Mouse (Mus musculus) spleen, postnatal 14 days (tissue): Measurements from ENCODE around the gene Id3.
A peak's percentile ranks its signal among the peaks of the same experiment; 100 is the strongest.
"Not testable (repeated sequence)": the region's sequence is repeated elsewhere in the genome, so short reads cannot be mapped to it uniquely, and the experiment has no call there.

Experiments
- DNase-seq, 2 experiments: peaks; one replicate each; pipeline ENCODE4 v3.0.0; 2021 to 2022; ENCODE audit warnings: low spot score in 2 of 2

The Id3 gene

DNA sequence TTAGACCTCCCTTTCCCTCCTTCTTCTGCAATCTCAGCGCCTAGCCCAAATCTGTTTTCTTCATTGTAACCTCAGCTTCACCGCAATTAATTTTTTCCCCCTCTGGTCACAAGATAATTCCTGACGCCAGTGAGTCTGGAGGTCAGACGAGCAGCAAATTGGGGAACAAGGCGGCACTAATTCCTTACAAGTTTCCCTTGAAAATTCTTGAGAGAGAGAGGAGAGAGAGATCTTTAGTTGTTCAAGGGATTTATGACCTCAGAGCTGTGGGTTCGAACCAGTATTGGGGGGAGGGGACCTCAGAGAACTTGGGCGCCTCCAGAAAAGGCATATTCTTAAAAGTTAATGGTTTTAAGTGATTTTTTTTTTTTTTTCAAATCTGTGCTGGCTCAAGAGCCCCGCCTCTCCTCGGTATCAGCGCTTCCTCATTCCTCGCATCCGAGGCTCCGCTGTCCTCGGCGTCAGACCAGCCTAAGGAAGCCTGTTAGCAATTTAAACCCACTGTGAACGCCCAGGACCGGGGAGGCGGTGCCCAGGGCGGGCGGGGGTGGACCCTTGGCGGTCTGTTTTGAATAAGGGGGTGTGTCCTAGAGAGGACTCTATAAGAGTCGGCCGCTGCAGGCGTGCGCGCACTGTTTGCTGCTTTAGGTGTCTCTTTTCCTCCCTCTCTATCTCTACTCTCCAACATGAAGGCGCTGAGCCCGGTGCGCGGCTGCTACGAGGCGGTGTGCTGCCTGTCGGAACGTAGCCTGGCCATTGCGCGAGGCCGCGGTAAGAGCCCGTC lies at the start of gene Id3:
Gene Id3, plus strand, starts transcription at position 305 of the 784 bp plus-strand sequence.
- peak; percentile 72 to 80 for DNase-seq

DNA sequence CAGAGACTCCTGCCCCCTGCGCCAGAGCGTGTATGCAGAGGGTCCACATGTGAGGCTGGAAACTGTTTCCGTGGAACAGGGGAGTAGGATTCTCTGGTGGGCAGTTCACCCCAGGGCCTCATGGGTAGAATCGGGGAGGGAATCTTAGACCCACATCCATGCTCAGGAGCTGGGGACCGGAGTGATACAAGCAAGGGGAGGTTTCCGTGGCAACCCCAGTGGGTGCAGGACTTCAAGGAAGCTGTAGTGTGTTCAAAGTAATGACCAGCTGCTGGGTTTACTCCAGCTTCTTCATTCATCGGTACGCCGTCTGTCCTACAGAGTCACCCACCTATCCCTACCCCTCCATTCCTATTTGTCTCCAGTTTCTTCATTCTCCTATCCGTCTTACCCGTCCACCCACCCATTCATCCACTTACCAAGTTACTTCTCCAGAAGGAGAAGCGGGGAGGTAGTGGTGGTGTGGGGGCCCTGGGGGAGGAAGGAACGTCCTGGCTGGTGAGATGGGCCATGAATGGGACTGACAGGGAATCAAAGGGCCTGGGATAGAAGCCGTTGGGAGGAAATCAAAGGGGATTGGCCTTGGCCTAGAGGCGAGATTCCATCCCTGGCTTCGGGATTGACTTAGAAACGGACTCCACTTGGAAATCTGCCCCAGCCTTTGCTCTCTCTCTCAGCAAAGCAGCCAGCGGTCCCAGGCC lies 48.6 kb upstream of the Id3 start:
- no peak for DNase-seq

DNA sequence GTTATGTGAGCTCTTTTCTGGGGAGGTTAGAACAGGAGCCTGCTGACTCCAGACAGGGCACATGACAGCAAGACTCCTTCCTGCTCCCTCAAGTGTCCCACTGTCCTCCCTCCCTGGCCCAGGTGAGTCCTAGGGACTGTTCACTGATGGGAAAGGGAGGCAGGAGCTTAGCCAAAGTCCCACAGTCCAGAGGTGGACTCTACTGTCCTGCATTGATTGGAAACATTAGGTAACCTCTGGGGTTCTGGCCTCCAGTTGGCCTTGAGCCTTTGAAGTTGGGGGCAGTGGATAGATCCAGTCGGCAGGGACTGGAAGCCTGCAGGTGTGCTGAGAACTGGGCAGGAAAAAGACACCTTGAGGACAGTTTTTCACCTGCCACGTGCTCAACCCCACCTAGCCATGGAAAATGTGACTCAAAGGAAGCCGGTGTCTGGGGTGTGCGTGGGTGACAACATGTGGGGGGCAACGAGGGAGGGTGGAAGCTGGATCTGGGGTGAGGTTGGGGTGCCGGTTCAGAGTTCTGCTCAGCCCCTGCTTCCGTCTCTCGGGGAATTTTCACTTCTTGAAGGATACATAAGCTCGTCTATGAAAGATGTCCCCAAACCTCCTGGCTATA lies 47.7 kb upstream of the Id3 start:
- no peak for DNase-seq

DNA sequence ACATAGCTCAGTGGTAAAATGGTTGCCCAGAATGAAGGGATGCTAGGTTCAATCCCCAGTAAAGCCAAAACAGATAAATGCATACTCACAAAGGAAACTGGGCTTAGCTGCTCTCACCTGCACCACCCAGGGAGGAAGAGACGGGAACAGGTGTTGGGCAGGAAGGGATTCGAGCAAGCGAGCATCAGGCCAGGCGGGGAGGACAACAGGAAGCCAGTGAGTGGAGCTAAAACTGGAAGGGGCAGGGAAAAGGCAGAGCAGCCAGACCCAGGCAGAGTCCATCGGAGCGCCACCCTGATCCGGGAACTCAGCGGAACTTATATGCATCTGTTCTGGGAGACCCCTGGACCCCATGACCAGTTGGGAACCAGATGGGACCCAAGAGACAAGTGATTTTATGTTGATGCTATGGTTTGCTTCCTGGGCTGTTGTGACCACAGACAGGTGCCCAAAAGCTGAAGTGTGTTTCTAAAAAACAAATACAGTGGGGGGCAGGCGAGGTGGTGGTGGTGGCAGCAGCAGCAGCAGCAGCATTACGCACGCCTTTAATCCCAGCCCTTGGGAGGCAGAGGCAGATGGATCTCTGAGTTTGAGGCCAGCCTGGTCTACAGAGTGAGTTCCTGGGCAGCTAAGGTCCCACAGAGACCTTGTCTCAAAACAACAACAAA lies 46.7 kb upstream of the Id3 start:
- no peak for DNase-seq

DNA sequence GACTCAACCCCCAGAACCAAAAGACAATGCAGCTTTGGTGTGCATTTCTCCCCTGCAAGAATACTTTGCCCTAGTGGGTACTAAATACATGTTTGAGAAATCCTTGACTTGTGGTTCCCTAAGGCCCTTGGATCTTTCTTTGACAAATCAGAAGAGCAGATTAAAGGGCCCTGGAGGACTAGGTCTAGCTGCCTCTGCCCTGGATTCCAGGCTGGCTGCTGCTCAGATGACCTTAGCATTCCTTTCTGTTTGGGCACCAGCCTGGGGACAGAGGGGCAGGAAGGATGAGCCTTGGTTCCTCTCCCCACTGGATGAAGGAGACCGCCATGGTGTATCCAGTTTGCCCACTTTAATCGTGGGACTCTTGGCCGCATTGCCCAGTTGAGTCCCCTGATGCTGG lies 44.9 kb upstream of the Id3 start:
- no peak for DNase-seq

DNA sequence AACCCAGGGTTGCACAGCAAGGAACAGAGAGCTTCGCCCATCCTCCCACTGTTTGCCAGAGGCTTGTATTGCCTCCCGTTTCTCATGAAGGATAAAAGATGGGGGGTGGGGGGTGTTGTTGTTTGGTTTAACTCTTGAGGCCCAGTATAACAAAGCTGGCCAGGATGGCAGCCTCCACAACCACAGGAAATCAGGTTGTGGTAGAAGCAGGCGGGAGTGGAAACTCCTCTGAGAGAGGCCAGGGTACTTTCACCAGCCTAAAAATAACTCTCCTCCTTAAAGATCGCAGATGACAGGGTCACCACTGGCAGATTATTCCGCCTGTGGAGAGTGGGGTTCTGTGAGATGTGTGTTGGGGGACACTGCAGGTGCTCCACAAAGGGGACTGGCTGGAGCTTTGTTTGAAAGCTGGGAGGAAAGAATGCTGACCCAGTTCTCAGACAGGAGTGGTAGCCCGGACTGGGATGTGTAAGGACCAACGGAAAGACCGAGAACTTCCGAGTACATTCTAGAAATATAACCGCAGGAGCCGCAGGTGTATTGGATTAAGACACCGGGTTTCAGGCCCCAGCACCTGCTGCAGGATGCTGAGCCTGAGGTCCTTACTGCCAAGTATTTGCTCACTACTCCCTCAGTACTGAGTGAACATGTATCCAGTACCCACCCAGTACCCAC lies 42.8 kb upstream of the Id3 start:
- DNase-seq: no peak

DNA sequence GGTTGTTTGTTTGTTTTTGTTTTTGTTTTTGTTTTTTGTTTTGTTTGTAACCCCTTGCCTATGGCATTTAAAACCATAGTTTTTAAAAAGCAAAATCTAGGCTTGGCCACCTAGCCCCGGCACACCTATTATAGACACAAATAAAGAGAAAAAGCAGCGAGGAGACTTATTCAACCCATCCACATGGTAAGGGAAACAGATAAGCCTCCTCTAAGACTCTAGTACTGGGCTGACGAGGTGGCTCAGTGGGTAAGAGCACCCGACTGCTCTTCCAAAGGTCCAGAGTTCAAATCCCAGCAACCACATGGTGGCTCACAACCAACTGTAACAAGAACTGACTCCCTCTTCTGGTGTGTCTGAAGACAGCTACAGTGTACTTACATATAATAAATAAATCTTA lies 41.5 kb upstream of the Id3 start:
- DNase-seq: not testable (repeated sequence)

DNA sequence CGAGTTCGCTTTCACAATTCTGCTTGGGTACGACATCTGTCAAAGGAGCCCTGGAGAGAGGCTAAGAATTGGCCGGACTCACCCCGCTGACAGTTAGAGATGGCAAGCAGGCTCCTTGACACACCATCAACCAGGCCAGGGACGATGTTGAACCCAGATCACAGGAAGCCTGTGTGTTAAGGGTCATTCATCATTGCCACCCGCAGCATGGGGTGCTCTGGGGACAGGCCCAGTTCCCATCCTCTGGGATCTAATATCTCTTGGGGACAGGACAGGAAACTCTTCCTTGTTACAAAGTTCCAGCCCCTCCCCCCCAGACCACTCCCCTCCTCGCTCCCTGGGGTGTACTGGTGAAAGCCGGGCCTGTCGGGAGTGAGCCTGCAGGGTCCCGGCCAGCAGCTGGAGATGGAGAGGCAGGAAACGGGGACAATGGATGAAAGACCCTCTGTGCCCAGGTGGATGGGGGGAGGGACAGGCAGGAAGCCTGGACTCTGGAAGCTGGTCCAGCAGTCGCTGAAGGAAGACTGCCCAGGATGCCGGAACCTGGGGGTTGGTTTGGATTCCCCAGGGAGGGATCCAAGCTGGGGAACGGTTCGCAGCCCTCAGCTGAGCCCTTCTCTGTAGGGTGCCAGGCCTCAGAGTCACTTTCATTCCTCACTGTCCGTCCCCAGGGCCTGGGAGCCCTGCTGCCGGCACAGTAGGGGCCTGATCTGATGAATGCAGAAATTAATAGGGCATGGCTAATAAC lies 38.5 kb upstream of the Id3 start:
- no peak for DNase-seq

DNA sequence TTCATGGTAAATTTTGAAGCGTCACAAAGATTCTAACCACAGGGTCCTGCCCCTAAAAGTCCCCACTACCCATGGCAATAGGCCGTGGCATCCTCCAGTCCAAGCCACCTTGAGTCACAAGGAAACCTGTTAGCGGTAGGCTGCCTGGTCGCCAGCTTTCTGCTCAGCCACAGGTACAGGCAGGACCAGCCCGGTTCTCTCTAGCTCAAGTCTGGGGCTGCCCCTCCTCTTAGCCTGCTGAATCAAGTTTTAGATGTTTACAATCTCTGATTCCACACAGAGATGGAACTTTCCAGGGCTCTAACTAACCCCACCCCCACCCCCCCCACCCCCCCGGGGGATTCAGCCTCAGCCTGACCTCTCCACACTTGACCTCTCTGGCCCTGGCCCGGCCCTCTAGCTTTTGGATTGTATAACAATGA lies 36.4 kb upstream of the Id3 start:
- no peak for DNase-seq

DNA sequence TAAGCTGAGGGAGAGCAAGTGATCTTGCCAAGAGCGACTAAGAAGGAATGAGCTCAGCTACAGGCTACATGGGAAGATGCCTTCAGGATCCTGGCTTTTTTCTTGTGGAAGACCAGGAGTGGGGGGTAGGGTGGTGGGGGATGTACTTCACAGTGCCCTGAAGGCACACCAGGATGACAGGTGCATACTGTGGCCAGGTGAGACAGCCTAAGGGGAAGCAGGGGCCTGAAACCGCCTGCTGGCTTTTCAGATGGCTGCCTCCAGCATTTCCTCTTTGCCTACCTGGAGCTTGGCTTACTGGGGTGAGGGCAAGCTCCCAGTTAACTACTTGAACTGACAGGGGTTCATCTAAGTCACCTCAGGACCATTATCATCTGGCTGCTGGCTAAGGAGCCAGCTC lies 34.1 kb upstream of the Id3 start:
- DNase-seq: no peak

DNA sequence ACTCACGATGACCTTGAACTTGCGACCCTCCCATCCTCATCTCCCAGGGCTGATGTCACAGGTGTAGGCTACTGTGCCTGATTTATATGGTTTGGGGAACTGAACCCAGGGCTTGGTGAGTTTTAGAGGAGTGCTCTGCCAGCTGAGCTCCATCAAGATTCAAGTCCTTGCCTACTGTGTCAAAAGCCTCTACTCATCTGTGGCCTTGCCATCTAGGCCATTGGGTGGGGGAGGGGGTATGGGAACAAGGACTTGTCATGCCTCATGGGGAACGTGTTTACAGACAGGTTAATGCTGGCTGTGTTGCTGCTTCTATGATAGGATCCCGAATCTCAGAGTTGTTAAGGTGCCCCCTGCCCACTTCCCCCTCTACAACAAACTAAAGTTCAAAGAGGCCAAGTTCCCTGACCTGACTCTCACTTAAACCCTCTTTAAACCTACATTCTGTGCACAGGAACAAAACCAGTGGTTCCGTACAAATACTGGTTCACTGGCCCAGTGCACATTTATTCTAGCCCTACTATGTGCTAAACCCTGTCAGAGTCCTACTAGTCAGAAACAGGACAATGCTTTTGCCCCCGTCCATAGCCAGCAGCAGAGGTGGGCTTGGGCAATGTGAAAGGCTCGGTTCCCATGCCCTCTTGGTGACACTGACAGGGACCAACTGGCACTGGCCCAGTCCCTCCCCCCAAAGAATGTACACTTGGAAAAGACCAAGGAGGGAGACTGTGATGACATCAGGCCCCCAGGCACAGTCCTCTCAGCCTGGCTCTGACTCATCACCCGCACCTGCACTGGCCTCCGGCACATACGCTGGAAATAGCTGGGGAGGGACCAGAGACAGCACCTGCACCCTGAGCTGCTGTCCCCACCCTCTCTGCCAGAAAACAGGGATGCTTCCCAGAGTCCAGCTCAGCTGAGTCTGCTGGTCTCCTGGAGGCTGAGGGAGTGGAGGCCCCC lies 33.1 kb upstream of the Id3 start:
- DNase-seq: no peak

DNA sequence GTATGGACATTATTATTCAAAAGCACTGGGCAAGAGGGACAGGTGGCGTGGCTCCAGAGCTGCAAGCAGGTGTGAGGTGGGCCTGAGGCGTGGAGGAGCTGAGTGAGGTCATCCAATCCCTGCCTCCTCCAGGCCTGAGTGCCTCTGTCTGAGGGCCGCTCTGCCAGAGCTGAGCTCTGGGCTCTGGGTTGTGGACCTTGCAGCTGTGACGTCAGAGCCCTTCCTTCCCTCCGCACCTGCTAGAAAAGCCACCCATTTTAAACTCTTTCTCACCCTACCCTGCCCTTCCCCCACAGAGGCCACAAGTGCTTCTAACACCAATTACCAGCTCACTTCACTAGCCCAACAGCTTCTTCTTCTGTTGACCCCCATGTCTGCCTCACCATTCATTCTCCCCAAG lies 31.0 kb upstream of the Id3 start:
- DNase-seq: no peak

DNA sequence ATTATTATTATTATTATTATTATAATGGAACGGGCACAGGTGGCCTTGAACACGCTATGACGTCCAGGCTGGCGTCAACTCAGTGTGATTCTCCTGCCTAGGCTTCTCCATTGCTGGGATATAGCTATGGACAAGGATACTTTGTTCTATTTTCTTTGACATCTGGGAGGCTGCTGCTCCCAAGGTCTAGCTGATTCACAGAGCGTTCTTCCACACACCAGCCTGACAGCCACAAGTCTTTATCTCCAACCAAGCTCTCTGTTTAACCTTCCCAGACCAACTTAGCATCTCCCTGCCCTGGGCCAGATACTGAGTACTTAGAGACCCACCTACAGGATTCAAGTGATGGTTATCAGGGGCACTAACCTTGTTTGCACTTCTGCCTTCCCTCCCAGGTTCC lies 28.6 kb upstream of the Id3 start:
- no peak for DNase-seq

DNA sequence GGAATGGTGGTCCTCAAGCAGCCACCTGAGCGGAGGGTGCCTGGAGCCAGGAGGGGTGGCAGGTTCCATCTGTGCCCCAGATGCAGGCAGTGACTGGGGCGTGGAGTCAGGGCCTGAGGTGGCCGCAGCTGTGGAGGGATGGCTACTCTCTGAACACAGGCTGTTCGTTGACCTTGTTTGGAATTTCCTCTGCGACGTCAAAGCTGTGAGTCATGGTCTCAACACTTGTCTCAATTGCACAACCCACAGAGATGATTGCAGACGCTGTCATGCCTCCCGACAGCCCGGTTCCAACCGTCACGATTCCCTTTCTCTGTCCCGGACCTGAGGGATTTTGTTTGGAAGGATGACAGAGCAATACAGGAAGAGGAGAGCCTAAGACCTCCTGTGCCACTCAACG lies 26.3 kb upstream of the Id3 start:
- no peak for DNase-seq

DNA sequence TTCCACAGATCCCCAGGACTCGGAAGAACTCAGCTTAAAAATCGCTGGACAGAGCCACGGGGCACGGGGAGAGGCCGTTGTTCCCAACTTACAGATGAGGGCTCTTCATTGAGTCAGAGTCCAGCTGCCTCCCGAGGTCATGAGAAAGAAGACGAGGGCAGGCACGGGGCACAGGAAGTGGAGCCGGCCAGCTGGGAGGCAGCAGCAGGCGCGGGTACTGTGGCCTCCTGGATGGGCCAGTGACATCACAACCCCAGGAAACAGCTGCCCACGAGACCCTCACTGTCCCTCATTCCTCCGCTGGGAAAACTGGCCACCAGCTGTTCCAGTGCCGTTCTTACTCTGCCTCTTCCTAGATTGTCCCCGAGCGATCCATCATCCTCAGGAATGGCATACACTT lies 23.3 kb upstream of the Id3 start:
- no peak for DNase-seq

DNA sequence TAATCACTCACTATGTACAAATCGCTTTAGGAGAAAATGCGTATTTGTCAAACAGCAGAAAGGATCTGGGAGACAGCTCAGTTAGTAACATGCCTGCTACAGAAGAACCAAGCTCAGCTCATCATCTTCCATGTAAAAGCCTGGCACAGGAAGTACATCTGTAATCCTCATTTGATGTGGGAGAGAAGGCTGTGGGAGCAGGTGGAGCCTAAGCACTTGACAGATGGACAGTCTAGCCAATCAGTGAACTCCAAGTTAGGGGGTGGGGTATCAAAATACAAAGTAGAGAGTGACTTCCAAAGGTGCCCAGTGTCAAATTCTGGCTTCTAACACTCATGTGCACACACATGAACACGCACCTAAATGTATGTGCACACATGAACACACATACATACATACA lies 22.1 kb upstream of the Id3 start:
- no peak for DNase-seq

DNA sequence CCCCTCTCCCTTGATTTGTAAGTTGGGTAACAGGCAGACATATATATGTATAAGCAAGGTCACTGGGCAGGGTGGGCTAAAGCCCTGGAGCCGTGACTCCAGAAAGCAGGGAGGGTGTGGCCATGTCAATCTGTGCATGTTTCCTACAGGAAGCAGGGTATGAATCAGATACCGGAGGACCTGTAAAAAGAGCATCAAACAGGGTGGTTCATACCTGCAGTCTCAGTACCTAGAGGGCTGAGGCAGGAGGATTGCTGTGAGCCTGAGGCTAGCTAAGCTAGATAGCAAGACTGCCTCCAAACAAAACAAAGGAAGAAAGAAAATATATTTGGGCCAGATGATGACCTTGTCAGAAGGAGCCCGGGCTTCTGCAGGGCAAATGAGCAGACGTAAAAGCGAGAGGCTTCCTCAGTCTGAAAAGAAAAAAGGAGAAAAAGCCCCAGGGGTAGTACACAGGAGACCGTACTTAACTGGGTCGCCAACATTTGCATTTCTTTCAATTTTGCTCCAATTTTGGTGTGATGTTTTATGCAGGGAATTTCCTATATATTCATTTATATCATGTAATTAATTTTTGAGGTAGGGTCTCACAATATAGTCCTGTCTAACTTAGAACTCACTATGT lies 21.3 kb upstream of the Id3 start:
- no peak for DNase-seq

DNA sequence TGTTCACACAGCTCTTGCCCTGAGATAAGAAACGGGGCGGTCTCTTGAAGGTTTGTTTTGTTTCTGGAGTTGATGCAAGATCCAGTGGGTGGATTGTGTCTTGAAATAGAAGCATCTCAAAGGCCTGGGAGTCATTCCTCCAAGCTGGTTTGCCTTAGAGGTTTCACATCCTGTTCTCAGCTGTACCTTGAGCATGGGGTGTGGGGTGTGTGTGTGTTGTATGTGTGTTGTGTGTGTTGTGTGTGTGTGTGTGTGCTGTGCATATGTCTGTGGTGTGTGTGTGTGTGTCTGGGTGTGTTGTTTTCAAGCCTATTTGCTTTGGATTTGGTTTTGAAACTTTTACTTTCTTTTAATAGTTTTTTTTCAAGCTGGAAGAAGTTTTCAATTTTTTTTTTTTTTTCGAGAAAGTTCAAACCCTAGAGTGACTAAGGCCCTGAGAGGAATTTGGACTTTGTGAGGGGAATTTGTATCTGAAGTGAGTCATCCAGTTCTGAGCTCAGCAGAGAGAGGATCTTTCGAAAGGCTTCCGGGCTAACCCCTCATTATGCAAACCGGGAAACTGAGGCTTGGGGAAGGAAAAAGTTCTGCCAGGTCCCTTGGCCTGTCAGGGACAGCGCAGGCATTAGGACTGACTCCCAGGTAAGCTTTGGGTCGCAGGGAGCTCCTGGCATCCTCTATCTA lies 20.0 kb upstream of the Id3 start:
- no peak for DNase-seq

DNA sequence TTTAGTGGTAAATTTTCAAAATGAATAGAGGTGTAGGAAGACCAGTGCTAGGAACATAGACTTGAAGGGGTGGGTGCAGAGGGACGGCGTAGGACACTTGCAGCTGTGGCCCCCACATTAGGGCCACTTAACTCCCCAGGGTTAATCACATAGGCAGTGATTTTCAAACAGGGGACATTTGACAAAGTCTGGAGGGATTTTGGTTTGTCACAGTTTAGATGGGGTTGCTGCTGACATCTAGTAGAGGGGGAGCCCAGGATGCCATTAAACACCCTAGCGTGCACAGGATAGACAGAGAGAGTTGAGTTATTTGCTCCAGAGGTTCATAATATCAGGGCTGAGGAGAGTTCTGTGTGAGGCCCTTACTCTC lies 19.5 kb upstream of the Id3 start:
- DNase-seq: no peak
